Mouse (Mus musculus) urinary bladder, postnatal 14 days (tissue): Measurements from ENCODE around the gene Tmeff2.
"Not testable (repeated sequence)": the region's sequence is repeated elsewhere in the genome, so short reads cannot be mapped to it uniquely, and the experiment has no call there.

Experiments
- DNase-seq: peaks from one replicate; pipeline ENCODE4 v3.0.0; 2021; ENCODE audit warnings: low spot score

Gene Tmeff2

DNA sequence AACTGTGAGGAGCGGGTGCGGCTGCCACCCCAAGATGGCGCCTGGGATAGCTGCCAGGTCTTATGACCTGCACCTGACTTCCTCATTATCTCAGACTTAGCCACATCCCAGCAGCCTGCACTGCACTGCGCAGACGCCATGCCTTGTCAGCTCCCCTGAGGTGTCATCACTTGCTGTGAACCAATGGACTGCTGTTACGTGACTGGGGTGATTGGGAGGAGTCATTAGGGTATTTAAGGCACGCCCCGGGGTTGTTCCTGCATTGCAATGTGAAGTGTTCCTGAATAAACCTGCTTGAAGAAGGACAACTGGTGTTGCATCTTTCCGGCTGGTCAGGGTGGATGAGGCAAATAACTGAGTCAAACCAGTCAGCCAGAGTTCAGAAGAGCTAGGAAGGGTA lies at the start of gene Tmeff2:
Gene Tmeff2 (plus strand): TSS at position 262 of the 400 bp plus-strand sequence.
- DNase-seq, result not testable (repeated sequence)

DNA sequence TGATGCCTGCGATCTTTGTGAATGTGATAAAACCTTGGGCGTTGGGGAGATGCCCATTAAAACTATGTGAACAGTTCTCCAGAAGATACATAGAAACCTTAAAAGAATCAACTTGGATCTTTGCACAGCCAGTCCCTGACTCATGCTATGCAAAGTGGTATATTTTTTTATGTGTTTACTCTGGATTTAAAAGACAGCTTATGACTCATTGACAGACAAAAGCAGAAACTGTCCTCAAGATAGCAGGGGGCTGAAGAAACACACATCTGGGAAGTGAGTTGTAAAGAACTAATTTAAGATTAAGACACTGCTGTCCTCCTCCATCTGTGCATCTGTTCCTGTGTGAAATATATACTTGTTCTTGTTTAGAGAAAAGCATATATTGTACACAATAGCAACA lies 38.9 kb upstream of the Tmeff2 start:
- DNase-seq, result no peak

DNA sequence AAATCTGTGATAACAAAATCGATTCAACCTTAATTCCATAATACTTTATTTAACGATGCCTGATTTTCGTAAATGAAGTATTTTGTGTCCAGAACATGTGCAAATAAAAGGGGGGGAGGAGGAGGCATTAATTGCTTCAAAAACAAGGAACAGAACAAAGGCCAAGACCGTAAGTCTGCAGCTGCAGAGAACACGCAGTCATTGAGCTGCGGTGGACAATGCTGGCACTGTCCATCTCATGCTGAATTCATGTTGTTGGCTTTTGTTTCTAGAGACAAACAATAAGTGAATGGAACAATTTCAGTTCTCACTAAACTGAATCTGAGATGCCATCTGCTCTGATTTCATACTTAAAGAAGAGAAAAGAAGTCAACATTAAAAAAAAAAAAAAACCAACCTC lies 2.8 kb upstream of the Tmeff2 start:
- DNase-seq, result no peak

- no peak for DNase-seq
Observed at GRCm38 (mm10) chr1:50924838-50925355, 24.4 kb downstream of the Tmeff2 start.

DNA sequence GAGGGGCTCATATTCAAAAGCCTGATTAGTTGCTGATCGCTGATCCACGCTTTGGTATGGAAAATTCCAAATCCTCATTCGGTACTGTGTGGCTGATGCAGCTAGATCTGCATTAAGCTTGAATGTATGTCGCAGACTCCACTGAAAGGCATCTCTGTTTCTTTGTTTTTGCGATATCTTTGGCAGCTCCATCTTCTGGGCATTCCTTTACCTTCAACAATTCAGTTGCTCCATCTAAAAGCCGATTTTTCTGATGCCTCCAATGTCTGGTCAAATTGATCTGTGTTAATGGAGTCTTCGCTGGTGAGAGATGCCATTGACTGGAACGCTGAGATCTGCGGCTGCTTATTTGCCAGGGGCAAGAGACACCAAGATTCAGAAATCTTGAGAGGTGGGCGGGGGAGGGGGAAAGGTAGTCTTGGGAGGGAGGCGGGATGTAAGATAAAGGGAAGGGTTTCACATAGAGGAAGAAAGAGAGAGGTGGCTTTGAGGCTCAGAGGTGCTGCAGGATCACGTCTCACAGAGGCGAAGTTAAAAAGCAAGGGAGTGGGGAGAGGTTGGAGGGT lies 25.0 kb downstream of the Tmeff2 start:
- no peak for DNase-seq

GRCm38 (mm10) chr1:50926374-50927060 lies 26.1 kb downstream of the Tmeff2 start:
- peak; percentile 4 for DNase-seq

GRCm38 (mm10) chr1:50927077-50927611 lies 26.7 kb downstream of the Tmeff2 start:
- DNase-seq, result peak; percentile 74

GRCm38 (mm10) chr1:50927679-50928187 lies 27.3 kb downstream of the Tmeff2 start:
- peak; percentile 6 for DNase-seq

GRCm38 (mm10) chr1:50928776-50929175 lies 28.3 kb downstream of the Tmeff2 start:
- DNase-seq, result no peak

DNA sequence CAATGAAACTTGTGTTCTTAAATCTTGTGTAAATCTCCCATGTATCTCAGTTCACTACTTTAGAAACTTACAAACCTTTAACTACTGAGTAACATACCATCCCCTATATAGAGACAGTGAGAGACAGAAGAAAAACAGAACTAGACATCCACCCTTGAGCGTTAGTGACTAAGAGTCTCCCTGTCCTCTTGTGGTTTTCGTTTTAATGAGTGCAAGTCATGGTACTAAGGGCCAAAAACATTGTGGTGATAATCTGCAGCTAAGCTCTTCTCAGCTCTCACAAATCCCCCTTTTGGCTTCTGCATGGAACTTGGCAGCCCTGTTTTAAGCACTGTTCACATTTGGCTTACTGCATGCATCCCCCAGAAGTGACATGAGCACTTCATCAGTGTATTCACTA lies 34.6 kb downstream of the Tmeff2 start:
- no peak for DNase-seq

- DNase-seq, result no peak
Observed at GRCm38 (mm10) chr1:50935484-50935883, 35.0 kb downstream of the Tmeff2 start.

GRCm38 (mm10) chr1:50940131-50941039 lies 39.9 kb downstream of the Tmeff2 start:
- peak; percentile 14 for DNase-seq

DNA sequence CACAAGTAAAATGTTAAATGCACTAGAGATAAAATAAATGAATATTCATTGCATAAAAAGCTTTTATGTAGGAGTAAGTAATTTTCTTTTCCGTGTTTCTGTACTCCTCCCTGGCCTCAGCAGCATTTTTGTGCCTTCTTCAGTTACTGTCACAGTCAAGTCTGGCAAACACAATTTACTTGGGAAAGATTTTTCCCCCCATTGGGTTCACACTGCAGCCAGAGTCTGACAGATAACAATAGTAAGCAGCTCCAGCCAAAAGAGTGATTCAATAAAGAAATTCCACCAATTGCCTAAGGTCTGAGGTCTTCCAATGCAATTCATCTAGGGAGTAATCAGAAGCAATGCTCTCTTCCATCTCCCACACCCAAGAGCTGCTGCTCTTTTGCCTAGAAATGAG lies 48.1 kb downstream of the Tmeff2 start:
- no peak for DNase-seq

DNA sequence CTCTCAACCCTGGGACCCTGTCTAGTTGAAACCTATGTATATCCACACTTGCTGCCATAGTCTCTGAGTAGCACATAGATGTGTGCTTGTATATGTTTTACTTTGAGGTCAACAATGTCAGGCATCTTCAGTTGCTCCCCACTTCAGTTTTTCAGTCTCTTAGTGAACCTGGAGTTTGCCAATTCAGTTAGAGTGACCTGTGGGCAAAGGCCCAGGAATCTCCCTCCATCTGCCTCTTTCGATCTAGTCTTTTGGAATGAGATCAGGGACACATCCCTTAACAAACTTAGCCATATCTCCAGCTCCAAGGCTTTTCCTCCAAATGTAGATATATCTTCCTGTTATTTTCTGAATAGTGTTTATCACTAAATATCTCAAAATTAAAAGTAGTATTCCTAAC lies 58.4 kb downstream of the Tmeff2 start:
- DNase-seq, result no peak

DNA sequence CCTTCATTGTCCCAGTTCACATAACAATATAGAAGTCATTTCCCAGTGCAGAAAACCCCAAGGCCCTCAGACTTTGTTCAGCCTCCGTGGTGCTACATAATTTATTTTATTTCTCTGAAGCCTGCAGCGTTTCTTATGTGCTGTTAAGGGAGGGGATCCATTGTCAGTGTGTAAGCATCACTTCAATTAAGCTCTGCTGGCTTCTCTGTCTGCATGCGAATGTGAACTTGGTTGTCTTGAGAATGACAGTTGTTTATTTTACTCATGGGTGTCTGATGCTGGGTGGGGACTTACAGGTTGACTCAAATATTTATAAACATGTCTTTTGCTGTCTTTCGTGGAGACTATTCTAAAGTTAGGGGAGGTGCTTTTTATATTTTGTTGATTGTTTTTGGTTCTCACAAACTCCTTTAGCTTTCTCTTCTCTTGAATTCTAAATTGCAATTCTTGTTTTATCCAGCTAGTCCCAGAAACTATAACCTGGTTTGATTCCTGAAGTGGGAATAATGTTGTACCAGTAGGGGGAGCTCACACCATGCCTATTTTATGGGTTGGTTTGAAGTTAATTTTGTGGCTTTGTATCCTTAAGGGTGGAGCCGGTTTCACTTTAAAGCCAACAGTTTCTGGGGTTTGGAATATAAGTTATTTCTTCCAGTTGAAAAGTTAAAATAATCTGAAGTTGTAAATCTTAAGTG lies 61.7 kb downstream of the Tmeff2 start:
- peak; percentile 63 for DNase-seq

- no peak for DNase-seq
Observed at GRCm38 (mm10) chr1:50962649-50963000, 62.2 kb downstream of the Tmeff2 start.

DNA sequence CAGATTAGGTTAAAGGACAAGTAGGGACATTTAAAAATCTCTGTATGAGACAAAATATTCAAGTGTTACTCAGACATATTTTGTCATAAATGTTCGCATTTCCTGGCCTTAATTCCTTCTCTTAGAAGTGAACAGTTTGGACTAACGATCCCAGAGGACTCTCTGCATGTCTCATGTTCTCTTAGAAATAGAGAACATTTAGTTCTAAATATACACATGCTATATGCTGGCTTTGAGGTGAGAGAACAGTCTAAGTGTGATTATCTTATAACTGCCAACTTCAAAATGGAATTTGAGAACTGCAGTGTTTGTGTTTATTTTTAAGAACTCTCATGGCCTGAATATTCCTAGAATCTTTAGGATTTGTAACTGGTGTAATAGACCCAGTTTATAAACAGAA lies 69.2 kb downstream of the Tmeff2 start:
- no peak for DNase-seq

DNA sequence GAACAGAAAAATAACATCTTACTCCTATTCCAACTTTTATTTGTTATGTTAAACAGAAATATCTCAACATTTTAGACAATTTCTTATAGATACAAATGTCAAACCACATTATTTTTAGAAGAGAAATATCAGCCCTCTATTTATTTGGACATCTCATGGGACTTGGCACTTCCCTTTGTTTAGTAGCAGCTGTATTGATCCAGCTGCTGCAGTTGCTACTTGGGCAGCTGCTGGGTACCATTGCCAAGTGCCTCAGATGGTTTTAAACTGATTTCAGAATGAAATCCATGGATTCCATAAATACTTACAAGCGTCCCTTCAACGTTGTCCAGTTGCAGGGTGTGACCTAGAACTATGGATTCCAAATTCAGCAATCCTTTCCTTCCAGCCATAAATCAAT lies 70.4 kb downstream of the Tmeff2 start:
- DNase-seq, result no peak

DNA sequence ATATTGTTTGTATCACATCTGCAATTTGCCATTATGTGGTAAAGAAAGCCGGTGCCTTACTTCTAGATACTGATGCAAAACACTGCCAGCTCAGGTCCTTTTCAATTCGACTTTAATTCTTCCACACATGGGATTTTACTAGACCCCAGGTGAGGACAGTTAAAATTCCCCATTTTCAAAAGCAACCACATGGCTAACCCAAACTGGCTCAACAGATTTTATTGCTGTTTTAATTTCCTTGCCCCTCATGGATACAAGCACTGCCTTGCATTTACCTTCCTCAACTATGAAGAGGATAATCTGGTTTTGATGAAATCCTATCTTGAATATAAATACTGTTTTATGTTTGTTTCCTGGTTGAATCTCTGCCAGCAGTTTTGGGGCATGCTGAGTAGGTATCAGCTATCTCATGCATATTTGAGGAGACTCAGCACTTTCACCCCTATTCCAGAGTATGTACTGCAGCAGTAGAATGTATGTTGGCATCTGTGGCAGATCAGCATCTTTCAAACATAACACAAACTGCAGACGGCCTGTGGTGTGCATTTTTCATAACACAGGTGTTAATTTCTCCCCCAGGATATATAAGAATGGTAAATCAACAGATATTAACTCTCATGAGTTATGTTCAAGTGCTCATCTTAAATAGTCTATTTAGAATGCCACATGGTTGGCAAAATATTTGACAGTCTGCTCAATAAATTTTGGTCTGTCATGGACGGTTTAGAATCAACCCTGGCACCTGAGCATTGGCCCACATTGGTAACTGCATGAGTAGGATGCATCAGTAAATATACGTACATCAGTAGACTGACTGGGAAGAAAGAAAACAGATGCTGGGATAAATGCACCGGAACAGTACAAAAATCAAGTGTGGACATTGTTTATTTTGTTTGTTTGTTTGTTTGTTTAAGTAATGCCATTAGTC lies 72.3 kb downstream of the Tmeff2 start:
- no peak for DNase-seq

DNA sequence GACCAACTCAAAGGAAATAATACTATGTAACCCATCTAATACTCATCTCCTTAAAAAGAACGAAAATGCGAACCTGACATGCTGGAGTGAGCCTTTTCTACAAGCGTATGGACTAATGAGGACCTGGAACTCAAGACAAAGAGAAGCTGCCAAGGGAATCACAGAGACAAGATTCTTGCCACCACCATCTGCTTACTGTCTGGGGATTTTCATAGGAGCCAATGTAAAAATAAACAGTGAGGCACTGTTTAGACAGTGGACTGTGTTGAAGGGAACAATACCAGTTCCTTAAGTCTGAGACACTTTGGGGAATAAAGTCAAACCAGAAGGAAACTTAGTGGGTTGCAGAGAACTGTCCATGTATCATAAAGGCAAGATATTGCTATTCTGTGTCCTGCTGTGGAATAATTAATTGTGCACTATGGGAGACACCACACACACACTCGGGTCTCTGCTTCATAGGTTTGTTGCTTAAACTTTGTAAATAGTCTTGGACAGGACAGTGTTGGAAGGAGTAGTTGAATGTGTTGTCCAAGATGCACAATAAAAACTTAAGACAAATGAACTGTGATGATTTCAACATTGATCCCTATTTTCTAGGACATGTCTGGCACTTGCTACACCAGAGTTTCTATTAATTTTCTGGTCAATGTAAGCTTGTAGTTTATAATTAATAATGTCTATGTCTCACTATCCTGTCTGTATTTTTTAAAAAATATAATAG lies 79.1 kb downstream of the Tmeff2 start:
- no peak for DNase-seq
